Mouse (Mus musculus) kidney, adult 2 months (tissue): ENCODE measurements around the gene Bhlha9. TPM values are rescaled to one million over a fixed set of nuclear protein-coding genes. Genes with fewer than 3 reads are reported as not detected.

Source experiments
- DNase-seq: peaks from one replicate; pipeline ENCODE4 v3.0.0; 2021
- H3K27ac ChIP-seq: fragments of 200-500 bp; 2 replicates; pipeline ENCODE4 v1.5.1; 2012; ENCODE audit warnings: low read depth, low read length, control low read depth, inconsistent platforms; ENCODE audit not compliant: insufficient read depth
- H3K27me3 ChIP-seq: fragments of 200-500 bp; replicated peaks from 2 replicates; pipeline ENCODE4 v1.6.1; 2012; ENCODE audit warnings: mild to moderate bottlenecking, moderate library complexity, low read length, inconsistent platforms; ENCODE audit not compliant: control insufficient read depth, insufficient read depth
- H3K36me3 ChIP-seq: fragments of 200-500 bp; 2 replicates; pipeline ENCODE4 v1.6.1; 2012; ENCODE audit warnings: mild to moderate bottlenecking, moderate library complexity, low read length, inconsistent platforms; ENCODE audit not compliant: control insufficient read depth, insufficient read depth
- H3K4me1 ChIP-seq: fragments of 200-500 bp; 2 replicates; pipeline ENCODE4 v1.6.1; 2011; ENCODE audit warnings: low read length; ENCODE audit not compliant: control insufficient read depth, insufficient read depth
- H3K4me3 ChIP-seq: fragments of 200-500 bp; 2 replicates; pipeline ENCODE4 v1.5.1; 2011; ENCODE audit warnings: mild to moderate bottlenecking, low read depth, low read length, control low read depth; ENCODE audit not compliant: insufficient read depth
- CTCF ChIP-seq: fragments of 200-500 bp; conservative IDR thresholded peaks from 2 replicates; pipeline ENCODE4 v1.5.1; 2011; ENCODE audit warnings: low read depth, mild to moderate bottlenecking, control low read depth, low read length, moderate library complexity, mixed read lengths; ENCODE audit not compliant: insufficient read depth, insufficient read length
- POLR2A ChIP-seq: fragments of 200-500 bp; IDR thresholded peaks from one replicate; pipeline ENCODE4 v1.6.1; 2011; ENCODE audit warnings: low read depth, low read length, control low read depth
- WGBS: fragments of 180-500 bp; shearing (Covaris S2); methylation state at CpG from one replicate; pipeline ENCODE4 v1.1.7; 2018; 5-methylcytosine and 5-hydroxymethylcytosine counted together
- polyA plus RNA-seq: library from polyadenylated mRNA; depleted of rRNA; stranded (reverse); fragments of >200 nt; gene quantifications from 2 replicates; pipeline ENCODE4 v1.2.3, GENCODE M21; 2012

The Bhlha9 gene
- polyA plus RNA-seq, 1 experiment = not detected

DNA sequence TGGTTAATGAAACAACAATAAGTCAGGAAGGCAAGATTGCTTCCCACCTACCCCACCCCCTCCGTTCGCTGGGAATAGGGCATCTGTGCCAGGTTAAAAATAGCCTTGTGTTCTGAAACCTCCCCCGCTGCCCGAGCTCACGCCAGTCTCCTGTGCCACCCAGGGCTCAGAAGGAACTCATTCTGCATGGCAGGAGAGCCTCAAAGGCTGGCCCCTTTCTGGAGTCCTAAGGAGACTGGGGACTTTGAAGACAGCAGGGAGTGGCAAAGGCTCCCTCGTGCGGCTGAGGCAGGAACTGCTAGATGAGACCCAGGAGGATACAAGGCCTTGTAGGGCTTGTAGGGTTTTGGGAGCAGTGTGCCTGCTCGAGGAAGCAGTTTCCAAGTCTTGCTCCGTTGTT lies 24.8 kb upstream of the Bhlha9 start:
- 4% methylated on average over 9 of the region's 9 CpGs for WGBS
- no peak overlapping the region for H3K4me3 ChIP-seq
- peak; percentile 80 for TF ChIP-seq CTCF
- no peak for TF ChIP-seq POLR2A
- no peak overlapping the region for H3K27ac ChIP-seq
- H3K36me3 ChIP-seq = no peaks in the 10 kb centered on the region
- no peaks in the 10 kb centered on the region for H3K27me3 ChIP-seq
- no peaks in the 10 kb centered on the region; the same call in 1 of the 2 replicates for H3K4me1 ChIP-seq
- peak; percentile 76 for DNase-seq

DNA sequence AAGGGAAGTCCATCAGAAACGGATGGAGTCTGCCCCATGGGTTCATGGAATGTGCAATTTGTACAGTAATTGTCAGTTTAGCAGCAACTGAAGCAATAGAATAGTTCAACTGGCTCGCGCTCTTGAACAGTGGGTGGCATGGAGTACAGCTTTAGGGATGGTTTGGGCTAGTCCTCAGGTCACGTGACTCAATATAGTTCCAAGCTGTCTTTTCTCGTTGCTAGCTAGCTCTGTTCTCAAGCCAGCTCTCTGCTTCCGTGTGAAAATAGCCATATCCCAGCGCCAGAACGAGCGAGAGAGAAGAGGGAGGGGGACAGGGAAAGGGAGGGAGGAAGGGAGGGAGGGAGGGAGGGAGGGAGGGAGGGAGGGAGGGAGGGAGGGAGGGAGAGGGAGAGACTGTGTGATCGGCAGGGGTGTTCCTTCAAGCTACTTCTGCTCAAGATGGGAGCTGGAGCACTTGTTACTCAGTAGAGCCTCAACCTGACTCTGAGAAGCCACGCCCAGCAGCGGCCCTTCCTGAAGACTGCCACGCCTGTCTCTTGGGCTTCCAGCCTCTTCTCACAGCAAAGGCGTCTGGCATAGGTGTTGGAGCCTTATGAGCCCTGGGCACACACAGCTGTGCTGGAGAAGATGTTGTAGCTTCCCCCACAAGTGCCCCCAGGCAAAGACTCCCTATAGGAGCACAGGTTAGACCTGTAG lies 21.3 kb upstream of the Bhlha9 start:
- 56% methylated on average over 14 of the region's 14 CpGs for WGBS
- H3K27ac ChIP-seq = no peak overlapping the region
- H3K36me3 ChIP-seq = no peaks in the 10 kb centered on the region
- H3K4me1 ChIP-seq = no peaks in the 10 kb centered on the region; the same call in 1 of the 2 replicates
- no peaks in the 10 kb centered on the region for H3K27me3 ChIP-seq
- DNase-seq = no peak
- no peak for TF ChIP-seq POLR2A
- no peak for TF ChIP-seq CTCF
- H3K4me3 ChIP-seq = no peak overlapping the region

DNA sequence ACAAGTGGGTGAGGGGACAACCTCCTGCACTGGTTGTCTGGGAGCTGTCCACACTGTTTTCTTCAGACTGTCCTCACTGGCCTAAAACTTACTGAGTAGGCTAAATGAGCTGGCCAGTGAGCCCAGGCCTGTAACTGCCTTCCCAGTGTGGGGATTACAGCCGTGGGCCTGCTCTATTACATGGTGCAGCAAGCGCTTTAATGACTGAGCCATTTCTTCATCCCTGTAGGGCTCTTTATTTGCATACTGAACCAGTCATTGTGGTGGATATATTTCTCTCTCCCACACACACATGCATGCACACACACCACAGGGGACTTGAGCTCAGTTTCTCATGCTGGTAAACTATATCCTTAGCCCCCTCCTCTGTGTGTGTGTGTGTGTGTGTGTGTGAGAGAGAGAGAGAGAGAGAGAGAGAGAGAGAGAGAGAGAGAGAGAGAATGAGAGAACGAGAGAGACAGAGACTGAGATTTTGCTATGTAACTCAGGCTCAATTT lies 19.4 kb upstream of the Bhlha9 start:
- no peaks in the 10 kb centered on the region; the same call in 1 of the 2 replicates for H3K4me1 ChIP-seq
- no peaks in the 10 kb centered on the region for H3K27me3 ChIP-seq
- TF ChIP-seq POLR2A (no peak), CTCF (no peak)
- 55% methylated on average over 3 of the region's 3 CpGs for WGBS
- H3K27ac ChIP-seq = no peak overlapping the region
- DNase-seq = no peak
- H3K36me3 ChIP-seq = no peaks in the 10 kb centered on the region
- H3K4me3 ChIP-seq = no peak overlapping the region

DNA sequence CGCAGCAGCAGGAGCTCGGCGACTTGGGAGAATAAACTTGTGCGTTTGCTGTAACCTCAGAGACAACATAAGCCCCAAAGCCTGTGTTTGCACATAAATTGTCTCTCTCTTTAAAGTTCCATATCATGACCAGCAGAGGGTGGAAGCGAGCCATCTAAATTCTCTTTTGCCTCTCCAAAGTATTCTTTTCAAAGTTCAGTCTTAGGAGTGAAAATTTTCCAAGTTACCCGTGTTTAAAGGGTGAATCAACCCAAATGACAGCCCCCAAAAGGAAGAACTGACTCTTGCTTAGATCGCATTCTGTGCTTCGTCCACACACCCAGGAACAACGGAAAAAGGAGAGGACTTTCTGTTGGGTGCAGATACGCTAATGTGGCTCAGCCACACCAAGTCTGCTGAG lies 17.2 kb upstream of the Bhlha9 start:
- Histone ChIP-seq H3K4me1 (no peaks in the 10 kb centered on the region; the same call in 1 of the 2 replicates), H3K4me3 (no peak overlapping the region), H3K36me3 (no peaks in the 10 kb centered on the region), H3K27me3 (no peaks in the 10 kb centered on the region), H3K27ac (no peak overlapping the region)
- TF ChIP-seq POLR2A (no peak), CTCF (0 out of 2 replicates have a peak, but pooled peaks have one; percentile 7)
- DNase-seq = peak; percentile 62
- WGBS = 3% methylated on average over 10 of the region's 10 CpGs

DNA sequence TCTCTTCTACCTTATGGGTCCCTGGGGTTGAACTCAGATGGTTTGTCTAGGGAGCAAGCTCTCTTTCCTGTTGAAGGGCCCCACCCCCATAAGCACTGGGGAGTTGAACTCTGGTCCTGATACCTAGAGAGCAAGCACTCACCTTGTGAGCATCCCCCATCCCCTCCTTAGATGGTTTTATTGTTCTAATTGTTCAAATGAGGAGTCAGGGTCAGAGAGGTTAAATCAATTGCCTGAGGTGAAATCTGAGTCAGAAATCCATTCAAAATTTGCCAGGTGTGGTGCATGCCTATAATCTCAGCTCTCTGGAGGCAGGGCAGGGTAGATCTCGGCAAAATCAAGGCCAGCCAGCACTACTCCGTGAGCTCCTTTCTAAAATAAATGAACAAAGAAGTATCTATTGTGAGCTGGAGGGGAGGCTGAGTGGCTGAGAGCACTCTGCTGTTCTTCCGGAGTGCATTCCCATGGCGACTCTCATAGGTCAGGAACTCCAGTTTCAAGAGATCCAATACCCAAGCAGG lies 14.8 kb upstream of the Bhlha9 start:
- H3K4me3 ChIP-seq = no peak overlapping the region
- TF ChIP-seq CTCF (no peak), POLR2A (no peak)
- H3K36me3 ChIP-seq = no peaks in the 10 kb centered on the region
- no peaks in the 10 kb centered on the region; the same call in 1 of the 2 replicates for H3K4me1 ChIP-seq
- DNase-seq = no peak
- H3K27me3 ChIP-seq = no peaks in the 10 kb centered on the region
- no peak overlapping the region for H3K27ac ChIP-seq
- 65% methylated on average over 4 of the region's 4 CpGs for WGBS

DNA sequence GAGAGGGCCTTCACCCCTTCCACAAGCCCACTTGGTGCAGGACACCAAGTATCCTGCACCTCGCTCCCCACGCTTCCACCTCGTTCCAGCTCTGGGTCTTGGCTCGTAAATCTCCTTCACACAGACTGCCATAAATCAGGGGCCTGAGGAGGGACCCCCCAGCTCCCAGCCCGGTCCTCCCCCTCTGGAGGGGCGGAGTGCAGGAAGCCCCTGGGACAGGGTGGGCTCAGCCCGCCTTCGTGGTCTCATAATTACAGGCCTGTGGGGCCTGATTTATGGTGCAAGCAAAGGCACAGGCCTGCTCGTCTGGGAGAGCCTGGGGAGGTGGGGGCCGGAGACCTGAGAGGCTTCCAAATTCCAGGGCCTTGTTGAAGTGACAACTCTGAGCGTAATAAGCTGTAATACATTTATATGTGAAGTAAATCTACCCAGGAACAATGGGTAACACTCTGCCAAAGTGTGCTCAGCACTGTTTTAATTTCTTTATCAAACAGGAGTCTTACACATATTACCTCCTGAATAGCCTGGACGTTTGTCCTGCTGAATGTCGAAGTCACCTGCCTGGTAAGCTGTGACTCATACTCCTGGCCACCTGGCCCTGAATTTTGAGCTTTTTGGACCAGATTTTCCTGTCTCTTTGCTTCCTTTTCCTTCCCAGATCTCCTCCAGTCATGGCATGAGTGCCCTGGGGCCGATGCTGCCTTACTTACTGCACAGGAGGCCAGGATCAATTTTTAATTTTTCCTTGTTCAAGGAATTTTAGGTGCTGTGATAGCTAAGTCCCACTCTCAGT lies 12.9 kb upstream of the Bhlha9 start:
- Histone ChIP-seq H3K27me3 (no peaks in the 10 kb centered on the region), H3K36me3 (no peaks in the 10 kb centered on the region), H3K27ac (no peak overlapping the region), H3K4me3 (no peak overlapping the region), H3K4me1 (no peaks in the 10 kb centered on the region; the same call in 1 of the 2 replicates)
- 56% methylated on average over 14 of the region's 14 CpGs for WGBS
- no peak for DNase-seq
- TF ChIP-seq POLR2A (no peak), CTCF (no peak)
